21 mouse cellular contexts compared by ENCODE assay signal in the genomic region with DNA sequence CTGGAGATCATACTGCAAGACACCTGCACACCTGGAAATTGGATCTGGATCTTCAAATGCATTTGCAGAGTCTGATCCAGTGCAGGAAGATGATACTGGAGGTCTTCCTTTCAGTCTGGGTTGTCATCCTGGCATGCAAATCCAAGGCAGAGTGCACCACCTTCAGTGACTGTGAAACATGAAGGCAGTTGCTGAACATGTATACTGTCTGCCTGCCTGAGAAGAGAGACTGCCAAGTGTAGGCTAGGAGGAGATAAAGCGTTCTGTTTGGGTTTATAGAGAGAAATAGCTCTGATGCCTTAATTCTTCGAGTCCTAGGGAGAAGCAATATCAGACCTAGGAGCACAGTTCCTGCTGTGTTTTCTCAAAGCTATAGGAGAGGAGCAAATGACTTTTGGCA. TPM values are rescaled to one million over a fixed set of nuclear protein-coding genes. Genes with fewer than 3 reads are reported as not detected.
DNase-seq lines count a peak whose midpoint lies in the region; ATAC-seq and TF ChIP-seq lines count a peak whose summit lies in the region.
"Had no signal": no experiment of that assay in that cellular context is flagged by ENCODE, and none has a peak within 500 bp of the region (broad histone marks: within the 10 kb centered on the region; RNA-seq: fewer than 3 reads in every experiment).

No protein-coding gene starts in this region.

- no peak overlapping the region for H3K9ac ChIP-seq in forebrain, postnatal 0 days
- H3K9ac ChIP-seq in forebrain, embryonic 14.5 days (ENCODE audit: low read length): no peak overlapping the region
- no peak overlapping the region for H3K9ac ChIP-seq in liver, embryonic 11.5 days (ENCODE audit: low read depth, low read length)
- H3K9ac ChIP-seq in liver, embryonic 12.5 days: no peak overlapping the region
- H3K9ac ChIP-seq: embryonic facial prominence, embryonic 13.5 days; heart, embryonic 13.5 days; kidney, embryonic 15.5 days; stomach, embryonic 15.5 days had no signal

- H3K27ac ChIP-seq in forebrain, postnatal 0 days (ENCODE audit: low read depth, low read length): 0 out of 2 replicates have a peak overlapping the region, but pooled peaks have one; percentile 15
- H3K27ac ChIP-seq in forebrain, embryonic 14.5 days (ENCODE audit: low read depth, low read length): no peak overlapping the region
- H3K27ac ChIP-seq in liver, embryonic 11.5 days (ENCODE audit: low read depth, low read length): peak overlapping the region; percentile 16; the same call in 1 of the 2 replicates
- no peak overlapping the region for H3K27ac ChIP-seq in liver, embryonic 12.5 days
- peak overlapping the region; percentile 83 for H3K27ac ChIP-seq in spleen, adult 2 months (ENCODE audit: insufficient read depth, low read length)
- H3K27ac ChIP-seq in small intestine, adult 2 months (ENCODE audit: insufficient read depth, low read depth, low read length): peak overlapping the region; percentile 58
- H3K27ac ChIP-seq: embryonic facial prominence, embryonic 13.5 days; gastrocnemius, adult 2 months; heart, embryonic 13.5 days; kidney, embryonic 15.5 days; stomach, embryonic 15.5 days had no signal

- TF ChIP-seq POLR2A in spleen, adult 2 months (IDR thresholded peaks at IDR 0.05; ENCODE audit: low read depth, low read length): no peak
- no peak for TF ChIP-seq POLR2A in small intestine, adult 2 months (IDR thresholded peaks at IDR 0.05; ENCODE audit: low read depth, low read length)

- no peak overlapping the region for H3K4me2 ChIP-seq in forebrain, postnatal 0 days (ENCODE audit: low read depth)
- H3K4me2 ChIP-seq in forebrain, embryonic 14.5 days (ENCODE audit: low read length): no peak overlapping the region
- H3K4me2 ChIP-seq in liver, embryonic 11.5 days: no peak overlapping the region
- H3K4me2 ChIP-seq in liver, embryonic 12.5 days: no peak overlapping the region
- H3K4me2 ChIP-seq: embryonic facial prominence, embryonic 13.5 days; heart, embryonic 13.5 days; kidney, embryonic 15.5 days; stomach, embryonic 15.5 days had no signal

- no peaks in the 10 kb centered on the region for H3K9me3 ChIP-seq in forebrain, postnatal 0 days (ENCODE audit: low read length)
- H3K9me3 ChIP-seq in forebrain, embryonic 14.5 days (replicated peaks; ENCODE audit: control insufficient read depth, low read length): no peaks in the 10 kb centered on the region
- no peaks in the 10 kb centered on the region for H3K9me3 ChIP-seq in liver, embryonic 11.5 days (ENCODE audit: control insufficient read depth, low read length)
- H3K9me3 ChIP-seq in liver, embryonic 12.5 days (replicated peaks): no peaks in the 10 kb centered on the region
- H3K9me3 ChIP-seq: heart, embryonic 13.5 days; kidney, embryonic 15.5 days; stomach, embryonic 15.5 days had no signal

- TF ChIP-seq CTCF in forebrain, postnatal 0 days (IDR thresholded peaks at IDR 0.05; ENCODE audit: low read depth): no peak
- TF ChIP-seq CTCF in spleen, adult 2 months (IDR thresholded peaks at IDR 0.05; ENCODE audit: extremely low read depth, insufficient read depth, insufficient read length, insufficient replicate concordance): no peak
- TF ChIP-seq CTCF in small intestine, adult 2 months (IDR thresholded peaks at IDR 0.05; ENCODE audit: extremely low read depth, insufficient read length, insufficient replicate concordance, low read depth, low read length): no peak

- WGBS in forebrain, postnatal 0 days: 84% methylated on average over 2 of the region's 2 CpGs
- WGBS in forebrain, embryonic 14.5 days: 82% methylated on average over 2 of the region's 2 CpGs
- 61% methylated on average over 2 of the region's 2 CpGs for WGBS in liver, embryonic 11.5 days
- WGBS in liver, embryonic 12.5 days (ENCODE audit: insufficient replicate concordance): 49% methylated on average over 2 of the region's 2 CpGs
- 43% methylated on average over 2 of the region's 2 CpGs for WGBS in spleen, adult 2 months
- WGBS in small intestine, adult 2 months: 59% methylated on average over 2 of the region's 2 CpGs

- ATAC-seq in forebrain, postnatal 0 days: no peak
- no peak for ATAC-seq in forebrain, embryonic 14.5 days
- no peak for ATAC-seq in liver, embryonic 11.5 days (replicated peaks; ENCODE audit: low FRiP score)
- no peak for ATAC-seq in liver, embryonic 12.5 days
- ATAC-seq: inflammation-experienced regulatory T-cells, adult 6 months had no signal

- H3K36me3 ChIP-seq in forebrain, postnatal 0 days (ENCODE audit: insufficient read depth): peaks cover 8% of the 10 kb centered on the region; the same call in 1 of the 2 replicates
- peaks cover 23% of the 10 kb centered on the region for H3K36me3 ChIP-seq in forebrain, embryonic 14.5 days (ENCODE audit: control insufficient read depth, insufficient read depth, low read length)
- peaks cover 18% of the 10 kb centered on the region for H3K36me3 ChIP-seq in liver, embryonic 11.5 days (ENCODE audit: control insufficient read depth, insufficient read depth, low read length)
- H3K36me3 ChIP-seq in liver, embryonic 12.5 days: peaks cover 62% of the 10 kb centered on the region
- 0 out of 2 replicates have a peak, but pooled peaks cover 1% of the 10 kb centered on the region for H3K36me3 ChIP-seq in spleen, adult 2 months (ENCODE audit: control insufficient read depth, insufficient read depth, low read length)
- H3K36me3 ChIP-seq in small intestine, adult 2 months (ENCODE audit: control insufficient read depth, insufficient read depth, low read length): peaks cover 14% of the 10 kb centered on the region

- no peaks in the 10 kb centered on the region for H3K27me3 ChIP-seq in forebrain, postnatal 0 days (ENCODE audit: insufficient read depth, low read length)
- no peaks in the 10 kb centered on the region for H3K27me3 ChIP-seq in forebrain, embryonic 14.5 days (replicated peaks; ENCODE audit: control insufficient read depth, insufficient read depth, low read length)
- H3K27me3 ChIP-seq in liver, embryonic 11.5 days (replicated peaks; ENCODE audit: control insufficient read depth, insufficient read depth, low read length): no peaks in the 10 kb centered on the region
- H3K27me3 ChIP-seq in liver, embryonic 12.5 days (replicated peaks): no peaks in the 10 kb centered on the region
- no peaks in the 10 kb centered on the region for H3K27me3 ChIP-seq in spleen, adult 2 months (ENCODE audit: control insufficient read depth, insufficient read depth, low read length)
- H3K27me3 ChIP-seq in small intestine, adult 2 months (ENCODE audit: control insufficient read depth, insufficient read depth, low read length): no peaks in the 10 kb centered on the region
- H3K27me3 ChIP-seq: embryonic facial prominence, embryonic 13.5 days; heart, embryonic 13.5 days; kidney, embryonic 15.5 days; stomach, embryonic 15.5 days had no signal

- no peak overlapping the region for H3K4me3 ChIP-seq in forebrain, postnatal 0 days (ENCODE audit: low read depth, low read length)
- H3K4me3 ChIP-seq in forebrain, embryonic 14.5 days (ENCODE audit: low read depth, low read length): no peak overlapping the region
- no peak overlapping the region for H3K4me3 ChIP-seq in liver, embryonic 11.5 days (ENCODE audit: low read depth, low read length)
- H3K4me3 ChIP-seq in liver, embryonic 12.5 days: no peak overlapping the region
- H3K4me3 ChIP-seq in spleen, adult 2 months (ENCODE audit: extremely low read depth, insufficient read depth, insufficient read length): no peak overlapping the region
- H3K4me3 ChIP-seq in small intestine, adult 2 months (ENCODE audit: low read depth, low read length): no peak overlapping the region
- H3K4me3 ChIP-seq: embryonic facial prominence, embryonic 13.5 days; gastrocnemius, adult 2 months; heart, embryonic 13.5 days; kidney, embryonic 15.5 days; stomach, embryonic 15.5 days had no signal

- H3K4me1 ChIP-seq in forebrain, postnatal 0 days (ENCODE audit: insufficient read depth): no peaks in the 10 kb centered on the region
- no peaks in the 10 kb centered on the region for H3K4me1 ChIP-seq in forebrain, embryonic 14.5 days (ENCODE audit: control insufficient read depth, insufficient read depth, low read length)
- peaks cover 8% of the 10 kb centered on the region; the same call in 1 of the 2 replicates for H3K4me1 ChIP-seq in liver, embryonic 11.5 days (replicated peaks; ENCODE audit: control insufficient read depth, insufficient read depth, low read length)
- H3K4me1 ChIP-seq in liver, embryonic 12.5 days: peaks cover 12% of the 10 kb centered on the region
- peaks cover 11% of the 10 kb centered on the region for H3K4me1 ChIP-seq in spleen, adult 2 months (ENCODE audit: control insufficient read depth, insufficient read depth, insufficient read length)
- H3K4me1 ChIP-seq in small intestine, adult 2 months (ENCODE audit: control insufficient read depth, insufficient read depth, insufficient read length, low read length): no peaks in the 10 kb centered on the region
- H3K4me1 ChIP-seq: embryonic facial prominence, embryonic 13.5 days; kidney, embryonic 15.5 days; stomach, embryonic 15.5 days had no signal

- DNase-seq in forebrain, postnatal 0 days: no peak
- no peak for DNase-seq in forebrain, embryonic 14.5 days (ENCODE audit: low spot score)
- DNase-seq in liver, embryonic 11.5 days (ENCODE audit: low spot score): no peak
- DNase-seq in spleen, adult 2 months (ENCODE audit: low read depth in 1 of 2, low spot score in 2 of 2): no peak
- DNase-seq in spleen, postnatal 14 days (ENCODE audit: low spot score in 2 of 2): no peak
- DNase-seq in right cerebral cortex, adult 2 months (ENCODE audit: low spot score in 2 of 2): no peak
- DNase-seq: adrenal gland, postnatal 10 days; cerebellum, adult 8-10 months; gastrocnemius, adult 2 months; heart, postnatal 4 days; lung, adult 18-20 months; lung, postnatal 4 days; retina, postnatal 1 day; thymus, postnatal 14 days had no signal

RNA-seq across cellular contexts. Expression of a gene that starts 9.0 kb away (rescaled TPM):
- total RNA-seq in forebrain, postnatal 0 days (2014; rRNA removed): 22.8 and 23.7 TPM in 2 replicates
- polyA plus RNA-seq in forebrain, postnatal 0 days (2015; fragmentation: Nextera tagmentation; extraction: Ambion mirVana): 20.4 and 22.1 TPM in 2 replicates
- 29.4 and 32.7 TPM in 2 replicates for polyA plus RNA-seq in forebrain, embryonic 14.5 days (2014; fragmentation: Nextera tagmentation; extraction: Ambion mirVana)
- polyA plus RNA-seq in liver, embryonic 11.5 days (2014; fragmentation: Nextera tagmentation; extraction: Ambion mirVana): 17.2 and 17.5 TPM in 2 replicates
- 8.9 and 10.9 TPM in 2 replicates for polyA plus RNA-seq in liver, embryonic 12.5 days (2016; fragmentation: Nextera tagmentation; extraction: Ambion mirVana)
- 5.0 and 6.5 TPM in 2 replicates for polyA plus RNA-seq in spleen, adult 2 months (2012; rRNA removed)
- polyA plus RNA-seq in small intestine, adult 2 months (2012; rRNA removed): 2.5 and 2.7 TPM in 2 replicates

RNA-seq across cellular contexts. Expression of a gene that starts 30.0 kb away (rescaled TPM):
- total RNA-seq in forebrain, postnatal 0 days (2014; rRNA removed): 106 and 113 TPM in 2 replicates
- polyA plus RNA-seq in forebrain, postnatal 0 days (2015; fragmentation: Nextera tagmentation; extraction: Ambion mirVana): 65.9 and 67.6 TPM in 2 replicates
- polyA plus RNA-seq in forebrain, embryonic 14.5 days (2014; fragmentation: Nextera tagmentation; extraction: Ambion mirVana): 70.5 and 77.4 TPM in 2 replicates
- 3.1 and 4.0 TPM in 2 replicates for polyA plus RNA-seq in liver, embryonic 11.5 days (2014; fragmentation: Nextera tagmentation; extraction: Ambion mirVana)
- 1.2 and 1.6 TPM in 2 replicates for polyA plus RNA-seq in liver, embryonic 12.5 days (2016; fragmentation: Nextera tagmentation; extraction: Ambion mirVana)
- 7.3 and 7.6 TPM in 2 replicates for polyA plus RNA-seq in spleen, adult 2 months (2012; rRNA removed)
- 3.0 and 7.1 TPM in 2 replicates for polyA plus RNA-seq in small intestine, adult 2 months (2012; rRNA removed)
- polyA plus RNA-seq: inflammation-experienced regulatory T-cells, adult 6 months had no signal

Comparison
In these comparisons a context has a peak if more than half of its experiments do, and no peak if none do; other contexts are left out.
1. H3K27ac ChIP-seq: peak in forebrain, postnatal 0 days (single experiment), liver, embryonic 11.5 days (single experiment), spleen, adult 2 months (single experiment) and small intestine, adult 2 months (single experiment); none in forebrain, embryonic 14.5 days (single experiment) and liver, embryonic 12.5 days (single experiment).